Mouse (Mus musculus) MEL-GATA-1-ER (cell line): ENCODE measurements around the gene Prps1l3.
A peak's percentile ranks its signal among the peaks of the same experiment; 100 is the strongest.
"Not testable (repeated sequence)": the region's sequence is repeated elsewhere in the genome, so short reads cannot be mapped to it uniquely, and the experiment has no call there.

Source experiments
- DNase-seq: peaks from one replicate; pipeline ENCODE4 v3.0.0-alpha.2; 2012; ENCODE audit warnings: low read depth; ENCODE audit errors: extremely low read depth

The Prps1l3 gene

DNA sequence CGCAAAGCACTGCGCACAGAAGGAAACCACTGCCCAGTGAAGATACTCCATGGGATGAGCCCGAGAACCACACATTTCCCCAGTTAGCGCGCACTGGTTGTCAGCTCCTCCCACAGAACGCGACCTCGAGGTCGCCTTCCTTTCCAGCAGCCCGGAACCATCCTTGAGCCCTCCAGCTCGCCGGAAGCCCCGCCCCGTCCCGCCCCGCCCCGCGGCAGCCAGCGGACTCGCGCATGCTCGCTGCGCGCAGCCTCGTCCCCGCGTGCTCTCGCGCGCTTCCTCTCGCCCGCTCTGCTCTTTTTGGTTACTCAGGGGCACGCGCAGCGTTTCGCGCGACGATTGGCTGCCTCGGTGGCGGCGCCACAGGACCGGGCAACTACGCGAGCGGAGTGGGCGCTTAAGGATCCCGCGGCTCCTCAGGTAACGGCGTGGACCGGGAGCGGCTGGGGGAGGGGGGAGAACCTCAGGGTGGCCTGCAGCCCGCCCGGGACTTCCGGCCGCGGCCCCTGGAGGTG lies at the start of gene Prps1l3, which contains the start of gene Mipol1:
Gene Prps1l3, plus strand, starts transcription at position 221 of the 515 bp plus-strand sequence.
Gene Mipol1, plus strand, starts transcription at position 236 of the 515 bp plus-strand sequence.
- peak; percentile 86 for DNase-seq

DNA sequence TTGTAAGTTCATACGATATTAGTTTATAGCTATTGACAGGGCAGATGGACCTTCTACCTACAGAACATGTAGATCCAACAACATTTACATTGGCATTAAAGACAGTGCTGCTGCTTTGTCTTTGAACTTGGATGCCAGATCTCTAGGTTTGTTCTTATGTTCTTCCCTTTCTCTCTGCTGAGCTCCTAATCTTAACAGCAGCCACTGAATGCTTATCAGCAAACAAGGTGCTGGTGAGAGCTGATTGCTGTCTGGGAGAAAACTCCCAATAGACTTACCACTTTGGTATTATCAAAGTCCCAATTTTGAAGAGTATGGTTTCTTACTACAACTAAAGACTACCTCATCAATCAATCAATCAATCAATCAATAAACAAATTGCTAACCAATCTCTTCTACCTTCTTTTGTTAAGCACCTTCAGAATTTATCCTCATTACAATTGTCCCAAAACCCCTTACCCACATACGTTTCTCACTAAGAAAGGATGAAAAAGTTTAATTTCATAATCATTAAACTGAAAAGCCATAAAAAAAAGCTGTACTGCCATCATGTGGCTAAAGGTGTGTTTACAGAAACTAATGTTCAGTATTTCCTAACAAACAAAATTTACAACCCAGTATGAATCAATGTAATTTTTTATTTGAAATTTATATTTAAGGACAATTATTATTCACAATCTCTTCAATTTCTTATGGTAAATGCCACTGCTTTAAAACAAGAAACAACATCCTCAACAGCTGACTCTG lies 45.6 kb upstream of the Prps1l3 start:
- no peak for DNase-seq

DNA sequence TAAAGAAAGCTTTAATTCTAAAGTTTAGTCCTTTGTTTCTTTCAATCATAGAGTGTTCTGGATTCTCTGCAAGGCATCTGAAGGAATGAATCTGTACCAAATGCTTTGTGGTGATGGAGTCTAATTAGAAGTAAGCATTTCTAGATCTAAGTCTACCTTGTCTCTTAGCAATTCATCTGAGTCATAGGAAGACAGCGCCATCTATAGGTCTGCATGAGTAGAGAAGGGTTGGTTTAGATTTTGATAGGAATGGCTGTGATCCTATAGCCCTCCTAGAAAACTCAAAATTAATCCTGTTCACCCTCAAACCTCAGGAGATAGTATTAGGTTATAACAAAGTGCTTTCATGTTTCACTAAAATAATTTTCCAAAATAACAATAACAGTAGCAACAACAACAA lies 44.7 kb upstream of the Prps1l3 start:
- DNase-seq: no peak

- no peak for DNase-seq
Measured at GRCm38 (mm10) chr12:57186126-57186525, 44.1 kb upstream of the Prps1l3 start.

DNA sequence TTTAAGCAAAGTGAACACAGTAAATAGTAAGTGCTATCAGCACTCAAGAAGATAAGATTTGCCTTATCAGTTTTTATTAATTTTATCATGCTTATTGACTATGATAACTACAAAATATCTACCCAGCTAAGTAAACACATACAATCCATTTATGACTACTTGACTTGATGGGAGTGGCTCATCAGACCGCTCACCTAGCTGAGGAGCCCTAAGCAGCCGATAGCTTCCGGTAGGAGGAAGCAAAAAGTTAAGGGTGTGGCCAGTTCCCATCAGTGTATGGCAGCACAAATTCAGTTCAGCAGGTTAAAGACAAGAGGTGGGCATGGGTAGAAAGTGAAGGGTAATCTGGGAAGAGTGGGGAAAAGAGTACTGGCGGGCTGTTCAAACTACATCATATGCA lies 43.2 kb upstream of the Prps1l3 start:
- DNase-seq: no peak

DNA sequence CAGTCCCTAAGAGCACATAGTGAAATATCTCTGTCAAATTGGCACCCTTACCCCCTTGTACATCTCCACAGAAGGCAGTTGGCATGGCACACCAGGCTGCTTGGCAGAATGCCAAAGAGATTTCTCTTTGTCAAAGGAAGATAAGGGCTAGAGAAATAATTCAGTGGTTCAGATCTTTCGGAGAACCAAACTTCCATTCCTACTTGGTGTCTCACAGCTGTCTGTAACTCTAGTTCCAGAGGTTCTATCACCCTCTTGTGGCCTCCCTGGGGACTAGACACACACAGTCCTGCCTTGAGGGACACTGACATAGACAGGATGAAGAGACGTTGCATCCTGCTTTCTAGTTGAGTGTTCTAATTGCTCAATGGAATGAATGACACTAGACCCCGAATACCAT lies 35.6 kb upstream of the Prps1l3 start:
- peak; percentile 92 for DNase-seq

GRCm38 (mm10) chr12:57196286-57196607 lies 34.0 kb upstream of the Prps1l3 start:
- DNase-seq: no peak

DNA sequence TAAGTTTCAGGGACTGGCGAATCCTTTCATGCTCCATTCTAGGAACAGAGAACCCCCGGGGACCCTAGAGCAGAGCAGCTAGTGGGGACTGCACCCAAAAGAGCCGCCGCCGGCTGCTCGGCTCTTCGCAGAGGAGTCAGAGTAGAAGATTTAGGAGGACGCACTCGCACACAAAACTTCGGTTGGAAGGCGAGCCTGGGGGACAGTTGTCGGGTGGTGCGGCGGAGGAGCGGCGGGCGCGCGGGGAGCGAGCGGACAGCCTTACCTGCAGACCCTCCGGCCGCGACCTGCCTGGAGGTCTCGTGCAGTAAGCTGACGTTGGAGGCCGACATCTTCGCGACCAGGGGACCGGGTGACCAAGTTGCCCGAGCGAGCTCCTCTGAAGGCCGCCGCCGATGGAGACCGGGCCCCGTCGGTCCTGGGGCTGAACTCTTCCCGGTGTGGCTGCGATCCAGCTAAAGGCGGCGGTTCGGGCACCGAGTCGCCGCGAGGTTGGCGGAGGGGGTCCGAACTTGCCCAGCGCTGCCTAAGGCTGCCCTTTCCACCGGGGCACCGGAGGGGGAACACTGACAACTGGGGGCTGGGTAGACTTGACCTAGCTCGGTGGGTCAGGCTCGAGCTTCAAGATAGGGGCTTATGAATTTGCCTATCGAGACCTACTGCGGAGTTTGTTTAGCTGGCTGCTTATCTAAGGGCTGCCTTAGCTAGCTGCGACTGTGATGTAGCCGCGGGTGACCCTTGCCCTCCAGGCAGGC lies 33.4 kb upstream of the Prps1l3 start:
- peak; percentile 65 for DNase-seq

- DNase-seq: peak; percentile 87
Measured at GRCm38 (mm10) chr12:57197363-57198026, 32.7 kb upstream of the Prps1l3 start, which contains the start of gene Slc25a21. Slc25a21 (minus strand) TSS chr12:57197472.

GRCm38 (mm10) chr12:57198269-57198668 lies 31.9 kb upstream of the Prps1l3 start:
- DNase-seq: no peak

- no peak for DNase-seq
Measured at GRCm38 (mm10) chr12:57199427-57199826, 30.8 kb upstream of the Prps1l3 start.

DNA sequence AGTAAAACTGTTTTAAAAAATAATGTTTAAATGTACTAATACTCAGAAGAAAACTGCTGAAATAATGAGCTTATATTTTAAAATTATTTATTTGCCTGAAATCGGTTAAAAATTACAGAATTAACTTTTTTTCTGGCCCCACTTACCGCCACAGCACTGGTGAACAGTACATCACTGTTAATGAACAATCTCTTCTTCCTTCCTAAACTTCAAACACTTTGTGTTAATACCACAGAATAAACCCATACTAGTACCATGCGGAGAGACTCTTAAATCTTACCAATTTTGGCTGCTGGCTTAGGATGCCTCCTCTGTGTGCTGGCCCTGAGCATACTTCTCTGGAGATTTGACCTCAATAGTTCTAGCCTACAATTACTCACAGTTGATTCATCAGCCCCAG lies 28.3 kb upstream of the Prps1l3 start:
- DNase-seq: no peak

DNA sequence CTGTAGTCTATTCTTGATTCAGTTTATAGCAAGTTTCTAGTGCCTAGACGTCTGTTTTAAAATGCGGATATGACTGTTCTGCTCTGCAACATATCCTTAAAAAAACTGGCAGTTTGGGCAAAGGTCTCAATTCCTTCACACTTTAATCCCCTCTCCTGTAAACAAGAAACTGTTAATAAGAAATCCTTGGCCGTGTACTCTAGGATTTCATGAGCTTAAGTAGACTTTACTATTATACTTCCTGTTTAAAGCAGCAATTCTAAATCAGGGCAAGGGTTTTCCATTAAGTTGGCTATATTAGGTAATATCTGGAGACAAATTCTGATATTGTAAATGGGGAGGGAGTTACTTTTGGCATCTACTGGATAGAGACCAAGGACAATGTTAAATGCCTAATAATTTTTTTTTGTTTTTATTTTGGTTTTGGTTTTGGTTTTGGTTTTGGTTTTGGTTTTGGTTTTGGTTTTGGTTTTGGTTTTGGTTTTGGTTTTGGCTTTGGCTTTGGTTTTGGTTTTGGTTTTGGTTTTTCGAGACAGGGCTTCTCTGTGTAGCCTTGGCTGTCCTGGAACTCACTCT lies 25.8 kb upstream of the Prps1l3 start:
- DNase-seq: no peak

DNA sequence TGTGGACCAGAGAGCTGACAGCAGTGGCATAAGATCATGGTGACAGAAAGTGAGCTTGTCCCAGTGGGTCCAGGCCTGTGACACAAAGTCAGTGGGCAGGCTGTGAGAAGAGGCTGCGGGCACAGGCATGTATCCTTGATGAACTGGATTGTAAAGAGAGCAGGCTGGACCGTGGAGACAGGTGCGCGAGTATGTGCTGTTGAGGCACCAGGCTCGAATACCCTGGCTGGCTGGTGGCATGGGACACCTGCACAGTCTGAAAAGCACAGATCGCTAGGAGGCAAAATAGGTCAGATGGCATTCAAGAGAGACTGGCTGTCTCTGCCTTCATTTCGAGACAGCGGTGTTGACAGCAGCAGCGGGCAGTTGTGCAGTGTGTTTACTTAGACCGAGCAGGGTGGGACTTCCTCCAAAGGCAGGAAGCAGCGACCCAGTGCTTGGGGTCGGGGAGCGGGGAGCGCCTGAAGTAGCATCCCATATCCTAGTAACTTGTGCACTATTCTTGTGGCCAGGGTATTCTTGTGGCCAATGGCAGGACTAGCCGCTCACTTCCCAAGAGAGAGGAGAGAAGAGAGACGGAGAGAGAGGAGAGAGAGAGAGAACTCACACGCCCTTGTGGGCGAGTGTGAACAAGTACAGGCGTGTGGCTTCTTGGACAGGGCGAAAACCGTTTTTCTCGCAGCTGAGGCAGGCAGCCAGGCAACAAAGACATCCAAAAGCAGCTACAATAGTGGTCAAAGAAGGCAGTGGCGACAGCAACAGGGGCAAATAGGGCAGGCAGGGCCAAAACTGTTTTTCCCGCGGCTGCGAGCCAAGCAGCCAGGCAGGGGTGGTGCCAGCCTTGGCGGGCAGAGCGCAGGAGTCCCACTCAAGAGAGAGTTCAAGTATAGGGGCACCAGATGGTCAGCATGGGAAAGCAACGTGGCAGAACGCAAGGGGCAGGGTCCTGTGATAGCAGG lies 18.6 kb upstream of the Prps1l3 start:
- no peak for DNase-seq

DNA sequence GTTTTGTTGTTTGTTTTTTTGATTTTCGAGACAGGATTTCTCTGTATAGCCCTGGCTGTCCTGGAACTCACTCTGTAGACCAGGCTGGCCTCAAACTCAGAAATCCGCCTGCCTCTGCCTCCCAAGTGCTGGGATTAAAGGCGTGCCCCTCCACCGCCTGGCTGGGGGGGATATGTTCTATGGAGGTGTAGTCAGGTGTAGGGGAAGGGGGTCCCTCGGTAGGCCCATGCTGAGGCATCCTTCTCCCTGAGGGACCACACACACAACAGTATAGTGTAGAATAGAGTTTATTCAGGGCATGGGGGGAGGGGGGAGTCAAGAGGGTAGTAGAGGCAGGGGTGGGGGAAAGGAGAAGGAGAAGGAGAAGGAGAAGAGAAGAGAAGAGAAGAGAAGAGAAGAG lies 17.7 kb upstream of the Prps1l3 start:
- DNase-seq: not testable (repeated sequence)

- DNase-seq: no peak
Measured at GRCm38 (mm10) chr12:57226411-57226810, 3.8 kb upstream of the Prps1l3 start.

GRCm38 (mm10) chr12:57227776-57228175 lies 2.4 kb upstream of the Prps1l3 start:
- DNase-seq: no peak

- DNase-seq: no peak
Measured at GRCm38 (mm10) chr12:57229703-57230102, 509 bp upstream of the Prps1l3 start.

GRCm38 (mm10) chr12:57231085-57231875 lies 1.1 kb downstream of the Prps1l3 start:
- DNase-seq: peak; percentile 57

GRCm38 (mm10) chr12:57233386-57233785 lies 3.2 kb downstream of the Prps1l3 start:
- DNase-seq: no peak
